Mouse (Mus musculus) retina, postnatal 1 day (tissue): Measurements from ENCODE around the gene Ssxb5.
"Not testable (repeated sequence)": the region's sequence is repeated elsewhere in the genome, so short reads cannot be mapped to it uniquely, and the experiment has no call there.

Experiments
- DNase-seq: peaks from one replicate; pipeline ENCODE4 v3.0.0-alpha.2; 2012

Gene Ssxb5

DNA sequence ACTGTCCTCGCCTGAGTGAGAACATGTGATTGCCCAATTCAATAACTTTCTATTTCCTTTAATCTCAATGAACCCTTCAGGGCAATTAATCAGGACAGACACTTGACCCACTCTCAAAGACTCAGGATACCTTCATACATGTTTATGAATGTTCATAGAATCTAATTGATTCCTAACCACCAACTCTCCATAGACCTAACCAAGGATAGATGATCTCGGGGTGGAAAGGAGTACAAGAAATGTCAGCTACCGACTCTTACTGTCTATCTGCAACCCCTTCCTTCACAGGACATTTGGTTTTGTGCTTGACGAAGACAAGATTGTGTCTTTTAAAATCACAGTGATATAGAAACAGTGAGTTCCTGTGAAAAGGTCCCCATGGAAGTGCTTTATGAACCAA is at the start of gene Ssxb5:
Gene Ssxb5 (plus strand): TSS at position 301 of the 400 bp plus-strand sequence.
- DNase-seq, result not testable (repeated sequence)

DNA sequence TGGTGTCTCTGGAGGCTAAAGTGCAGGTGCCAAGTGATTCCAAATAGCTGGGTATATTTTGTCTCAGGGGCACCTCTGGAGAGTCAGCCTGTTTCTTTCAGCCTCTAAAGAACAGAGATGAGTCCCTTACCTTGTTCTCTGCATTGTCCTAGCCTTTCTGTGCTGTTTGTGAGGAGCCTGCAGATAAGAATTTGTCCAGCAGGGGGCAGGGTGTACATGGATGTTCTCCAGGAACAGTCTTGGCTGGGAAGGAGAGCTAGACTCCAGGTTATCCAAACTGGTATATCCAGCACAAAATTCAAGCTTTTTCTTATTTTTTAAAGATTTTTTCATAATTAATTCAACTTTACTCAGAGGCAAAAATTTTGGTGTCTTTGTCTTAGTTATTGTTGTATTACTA is 28.6 kb downstream of the Ssxb5 start:
- peak; percentile 42 for DNase-seq

DNA sequence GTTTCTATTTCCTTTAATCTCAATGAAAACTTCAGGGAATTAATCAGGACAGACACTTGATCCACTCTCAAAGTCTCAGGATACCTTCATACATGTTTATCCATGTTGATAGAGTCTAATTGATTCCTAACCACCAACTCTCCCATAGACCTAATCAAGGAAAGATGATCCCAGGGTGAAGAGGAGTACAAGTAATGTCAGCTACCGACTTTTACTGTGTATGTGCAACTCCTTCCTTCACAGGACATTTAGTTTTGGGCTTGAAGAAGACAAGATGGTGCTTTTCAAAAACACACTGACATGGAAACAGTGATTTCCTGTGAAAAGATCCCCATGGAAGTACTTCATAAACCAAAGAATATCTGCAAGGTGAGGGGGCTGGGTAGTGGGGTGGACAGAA is 40.2 kb downstream of the Ssxb5 start, which contains the start of gene Gm6592:
Gene Gm6592 (plus strand): TSS at position 301 of the 400 bp plus-strand sequence.
- no peak for DNase-seq

DNA sequence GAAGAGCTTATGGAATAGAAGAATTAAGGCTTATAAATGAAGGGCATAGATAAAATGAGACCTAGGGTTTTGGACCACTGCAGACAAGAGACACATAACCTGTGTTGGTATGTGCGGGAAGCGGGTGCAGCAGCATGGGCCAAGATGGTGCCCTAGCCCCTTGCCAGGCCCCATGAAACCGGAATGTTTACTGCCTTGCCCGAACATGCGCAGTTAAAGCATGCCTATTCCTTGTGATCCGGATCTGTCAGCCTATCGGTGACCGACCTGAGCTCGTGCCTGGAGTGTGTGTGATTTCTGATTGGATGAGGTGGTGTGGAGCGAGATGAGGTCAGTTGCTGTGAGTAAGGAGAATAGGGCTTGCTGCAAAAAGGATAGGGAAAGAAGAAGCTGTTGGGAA is 49.0 kb downstream of the Ssxb5 start:
- DNase-seq, result no peak
